Mouse (Mus musculus): ENCODE data around the gene Hspa1l.

DNA sequence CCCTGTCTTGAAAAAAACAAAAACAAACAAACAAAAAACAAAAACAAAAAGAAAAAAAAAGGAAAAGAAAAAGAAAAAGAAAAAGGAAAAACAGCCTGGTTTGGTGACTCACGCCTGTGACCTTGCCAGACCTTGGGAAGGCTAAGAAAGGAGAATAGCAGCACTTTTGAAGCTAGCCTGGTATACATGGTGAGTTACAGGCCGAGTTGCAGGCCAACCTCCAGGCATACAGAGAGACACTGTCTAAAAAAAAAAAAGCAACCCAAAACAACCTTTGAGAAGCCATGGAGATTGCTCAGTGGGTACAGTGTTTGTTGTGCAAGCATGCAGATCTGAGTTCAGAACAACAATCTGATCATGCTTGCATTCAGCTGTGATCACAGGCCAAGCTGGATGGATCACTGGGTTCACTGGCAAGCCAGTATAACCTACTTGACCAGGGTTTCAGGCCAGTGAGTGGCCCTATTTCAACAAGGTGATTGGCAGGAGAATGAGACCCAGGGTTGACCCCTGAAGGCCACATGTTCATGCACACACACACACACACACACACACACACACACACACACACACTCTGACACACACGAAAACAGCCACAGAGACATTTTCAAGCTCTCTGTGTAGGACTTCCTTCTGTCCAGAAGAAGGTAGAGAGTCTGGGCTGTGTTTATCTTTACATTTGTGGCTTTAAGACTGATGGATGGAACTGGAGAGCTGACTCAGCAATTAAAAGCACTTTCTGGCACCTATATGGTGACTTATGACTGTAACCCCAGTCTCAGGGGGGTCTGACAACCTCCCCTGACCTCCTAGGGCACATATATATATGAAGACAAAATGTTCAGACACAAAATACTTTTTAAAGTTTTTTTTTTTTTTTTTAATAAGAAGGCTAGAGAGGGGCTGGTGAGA, 3.3 kb downstream of the Hspa1l start:
- no peak for TF ChIP-seq CTCF (IDR thresholded peaks at IDR 0.05; ENCODE audit: low read depth)
- no peak for TF ChIP-seq EP300 (IDR thresholded peaks at IDR 0.05; ENCODE audit: low read depth)
